Mouse (Mus musculus): ENCODE results near the gene Xndc1.
"Not testable (repeated sequence)": the region's sequence is repeated elsewhere in the genome, so short reads cannot be mapped to it uniquely, and the experiment has no call there.

The Xndc1 gene

DNA sequence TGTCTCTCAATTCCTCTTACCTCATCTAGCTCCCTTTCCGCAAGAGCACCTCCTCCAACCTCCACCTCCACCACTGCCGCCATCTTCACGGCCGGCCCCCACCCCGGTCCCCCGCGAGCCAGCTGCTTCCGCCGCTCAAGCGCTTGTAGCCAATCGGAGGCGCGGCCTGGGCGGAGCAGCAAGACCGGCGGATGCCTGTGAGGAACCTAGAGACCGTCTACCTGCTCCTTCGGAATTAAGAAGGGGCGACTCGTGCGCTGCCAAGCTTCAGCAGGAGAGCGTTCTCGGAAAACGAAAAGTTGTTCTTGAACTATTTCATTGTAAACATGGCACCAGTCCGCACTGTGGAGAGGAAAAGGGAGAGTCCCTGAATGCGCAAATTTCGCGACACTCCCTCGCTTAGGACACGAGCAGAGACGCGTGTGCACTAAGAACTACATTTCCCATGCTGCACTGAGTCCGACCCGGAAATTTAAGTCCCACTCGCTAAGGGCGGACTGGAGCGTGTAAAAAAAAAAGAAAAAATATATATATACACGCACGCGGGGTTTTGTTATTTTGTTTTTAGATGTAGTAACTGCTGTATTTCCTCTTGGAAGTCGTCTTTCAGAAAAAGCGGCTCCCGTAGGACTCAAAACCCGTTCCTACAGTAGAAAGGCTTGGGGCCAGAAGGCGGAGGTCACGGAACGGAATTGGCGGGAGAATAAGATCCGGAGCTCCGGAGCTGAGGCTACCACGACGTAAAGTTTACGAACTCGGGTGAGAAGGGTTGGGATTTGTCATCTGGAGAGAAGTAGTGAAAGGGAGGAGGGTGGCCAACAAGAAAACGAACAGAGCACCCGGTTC is at the start of gene Xndc1, which contains the start of the genes Rnf121 and Xntrpc:
TSS of gene Xndc1 (plus strand) at position 466 of the 846 bp plus-strand sequence.
TSS of gene Rnf121 (minus strand) at position 424 of the 846 bp plus-strand sequence.
TSS of gene Xntrpc (plus strand) at position 668 of the 846 bp plus-strand sequence.
- in situ Hi-C loops (cut with MboI, MseI) = loop anchor here in 1 of 2 experiments (10.0 kb wide), 1 partner anchor 400 kb away; the partner anchor contains the start of gene Clpb

GRCm38 (mm10) chr7:102016936-102017335 is 48.4 kb upstream of the Xndc1 start:
- in situ Hi-C loops (cut with MboI, MseI) = no loop called here

GRCm38 (mm10) chr7:102017452-102017851 is 47.9 kb upstream of the Xndc1 start:
- in situ Hi-C loops (cut with MboI, MseI) = no loop called here

DNA sequence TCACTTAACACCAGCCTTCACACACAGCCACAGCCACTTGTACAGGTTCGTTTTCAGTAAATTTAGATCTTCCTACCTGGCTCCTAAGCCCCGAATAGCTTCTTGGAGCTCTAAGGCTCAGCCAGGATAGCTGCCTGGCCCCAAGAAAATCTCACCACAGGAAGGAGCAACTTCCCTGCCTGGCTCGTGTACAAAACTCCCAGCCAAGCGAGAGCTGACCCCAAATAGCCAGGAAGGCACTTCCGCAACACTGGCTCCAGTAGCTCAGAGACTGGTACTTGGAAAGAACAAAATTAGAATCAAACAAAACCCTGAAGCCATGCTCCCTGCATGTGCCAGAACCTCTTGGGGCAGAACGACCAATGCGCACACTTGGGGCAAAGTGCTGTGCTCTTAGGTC is 47.3 kb upstream of the Xndc1 start:
- in situ Hi-C loops (cut with MboI, MseI) = no loop called here

DNA sequence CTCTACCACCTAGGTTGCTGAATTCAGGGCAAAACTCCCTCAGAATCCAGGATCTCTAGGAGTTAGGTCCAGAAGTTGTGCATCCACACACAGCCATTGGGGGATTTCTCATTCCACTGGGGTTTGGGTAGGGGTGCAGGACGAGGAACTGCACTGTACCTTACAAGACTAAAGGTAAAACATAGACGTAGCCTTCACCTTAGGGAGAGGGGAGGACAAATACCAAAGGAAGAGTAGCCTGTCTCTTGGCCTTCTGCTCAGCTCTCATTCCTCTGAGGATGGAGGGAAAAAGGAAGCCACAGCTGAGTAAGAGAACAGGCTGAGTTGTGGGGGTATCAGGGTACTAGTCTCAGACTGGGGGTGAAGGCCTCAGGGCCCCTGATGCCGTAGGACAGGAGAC is 46.7 kb upstream of the Xndc1 start, which contains the start of gene Il18bp:
TSS of gene Il18bp (minus strand) at position 101 of the 400 bp plus-strand sequence.
- in situ Hi-C loops (cut with MboI, MseI) = no loop called here

DNA sequence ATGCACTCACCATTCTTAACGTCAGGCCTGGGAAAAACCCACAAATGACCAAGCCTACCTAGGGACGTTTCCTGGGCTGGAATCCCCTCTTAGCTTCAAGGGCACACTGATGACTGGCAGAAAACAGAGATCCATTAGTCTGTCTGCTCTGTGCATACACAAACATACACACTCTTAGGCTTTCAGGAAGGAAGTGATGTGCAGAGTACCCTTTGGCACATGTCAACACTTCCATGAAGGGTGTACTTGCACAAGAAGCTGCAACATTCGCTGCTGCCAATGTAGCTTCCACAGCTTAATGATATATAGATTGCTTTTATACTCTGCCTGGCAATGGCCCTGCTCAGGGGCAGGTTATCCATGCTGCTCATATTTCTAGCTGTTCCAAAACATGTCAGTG is 45.9 kb upstream of the Xndc1 start:
- in situ Hi-C loops (cut with MboI, MseI) = no loop called here

GRCm38 (mm10) chr7:102020934-102021333 is 44.4 kb upstream of the Xndc1 start:
- in situ Hi-C loops (cut with MboI, MseI) = not testable (repeated sequence)

DNA sequence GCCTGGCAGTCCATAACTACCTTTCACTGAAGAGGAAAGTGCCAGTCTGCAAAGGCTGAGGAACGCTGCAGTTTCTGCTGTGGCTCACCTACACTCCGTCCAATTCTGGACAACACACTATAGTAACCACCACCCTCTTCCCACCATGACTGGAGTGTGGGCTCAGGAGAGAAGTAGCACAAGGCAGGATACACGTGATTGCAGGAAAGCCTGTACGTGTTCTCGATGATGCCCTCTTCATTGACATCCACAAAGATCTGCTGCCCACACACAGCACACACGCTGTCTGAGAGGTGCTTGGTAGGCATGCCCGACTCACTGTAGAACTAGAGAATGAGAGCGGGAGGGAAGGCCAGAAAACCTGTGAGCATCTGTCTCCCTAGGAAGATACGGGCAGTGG is 41.5 kb upstream of the Xndc1 start:
- in situ Hi-C loops (cut with MboI, MseI) = no loop called here

GRCm38 (mm10) chr7:102025187-102026119 is 39.9 kb upstream of the Xndc1 start:
- in situ Hi-C loops (cut with MboI, MseI) = no loop called here

GRCm38 (mm10) chr7:102034904-102035303 is 30.4 kb upstream of the Xndc1 start:
- in situ Hi-C loops (cut with MboI, MseI) = no loop called here

GRCm38 (mm10) chr7:102035534-102035933 is 29.8 kb upstream of the Xndc1 start:
- in situ Hi-C loops (cut with MboI, MseI) = no loop called here

- in situ Hi-C loops (cut with MboI, MseI) = no loop called here
Measured at GRCm38 (mm10) chr7:102037318-102037717, 28.0 kb upstream of the Xndc1 start.

- in situ Hi-C loops (cut with MboI, MseI) = no loop called here
Measured at GRCm38 (mm10) chr7:102042314-102042713, 23.0 kb upstream of the Xndc1 start.

- in situ Hi-C loops (cut with MboI, MseI) = loop anchor here in 1 of 2 experiments (5.0 kb wide), 1 partner anchor 34 kb away; the partner anchor contains the start of gene Trpc2
Measured at GRCm38 (mm10) chr7:102048524-102048923, 16.8 kb upstream of the Xndc1 start.

- in situ Hi-C loops (cut with MboI, MseI) = loop anchor here in 1 of 2 experiments (10.0 kb wide), 1 partner anchor 397 kb away; the partner anchor contains the start of gene Clpb
Measured at GRCm38 (mm10) chr7:102061353-102061752, 4.0 kb upstream of the Xndc1 start.

DNA sequence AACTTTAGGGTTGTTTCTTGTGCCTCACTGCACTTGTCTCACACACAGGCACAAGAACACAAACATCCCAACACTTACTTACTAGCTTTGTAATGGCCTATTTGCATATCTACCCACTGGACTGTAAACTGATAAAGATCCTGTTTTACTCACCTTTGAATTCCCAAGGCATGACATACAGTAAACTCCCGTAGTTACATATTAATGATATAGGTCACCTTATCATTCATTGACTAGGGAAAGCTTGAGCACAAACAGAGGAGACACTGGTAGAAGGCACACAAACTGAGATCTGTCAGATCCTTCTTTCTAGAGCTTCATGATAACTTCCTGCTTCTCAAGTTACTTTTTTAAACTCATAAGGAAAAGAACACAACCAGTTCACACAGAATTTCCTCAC is 3.1 kb upstream of the Xndc1 start:
- in situ Hi-C loops (cut with MboI, MseI) = loop anchor here in 1 of 2 experiments (10.0 kb wide), 1 partner anchor 397 kb away; the partner anchor contains the start of gene Clpb

- in situ Hi-C loops (cut with MboI, MseI) = loop anchor here in 1 of 2 experiments (10.0 kb wide), 1 partner anchor 399 kb away; the partner anchor contains the start of gene Clpb
Measured at GRCm38 (mm10) chr7:102063891-102064290, 1.4 kb upstream of the Xndc1 start.

DNA sequence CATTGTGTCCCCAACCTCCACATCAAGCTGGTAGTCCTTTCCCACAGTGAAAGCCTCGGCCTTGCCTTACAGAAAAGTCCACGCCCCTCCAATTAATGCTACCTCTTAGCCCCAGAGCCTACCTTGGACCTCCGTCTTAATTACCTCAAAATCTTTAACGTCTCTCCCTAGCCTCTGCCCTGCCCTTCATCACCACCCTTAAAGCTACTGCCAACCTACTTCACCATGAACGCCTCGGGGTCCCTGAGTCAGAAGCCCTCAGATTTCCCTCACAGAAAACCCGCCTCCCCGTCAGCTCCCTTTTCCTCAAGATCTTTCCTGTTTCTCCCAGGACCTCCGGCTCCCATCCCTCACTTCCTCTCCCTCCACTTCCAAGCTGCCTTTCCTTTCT is 661 bp upstream of the Xndc1 start:
- in situ Hi-C loops (cut with MboI, MseI) = loop anchor here in 1 of 2 experiments (10.0 kb wide), 1 partner anchor 400 kb away; the partner anchor contains the start of gene Clpb

- in situ Hi-C loops (cut with MboI, MseI) = loop anchor here in 1 of 2 experiments (10.0 kb wide), 1 partner anchor 402 kb away; the partner anchor contains the start of gene Clpb
Measured at GRCm38 (mm10) chr7:102066363-102066762, 1.1 kb downstream of the Xndc1 start.

- in situ Hi-C loops (cut with MboI, MseI) = no loop called here
Measured at GRCm38 (mm10) chr7:102076714-102077296, 11.5 kb downstream of the Xndc1 start.

DNA sequence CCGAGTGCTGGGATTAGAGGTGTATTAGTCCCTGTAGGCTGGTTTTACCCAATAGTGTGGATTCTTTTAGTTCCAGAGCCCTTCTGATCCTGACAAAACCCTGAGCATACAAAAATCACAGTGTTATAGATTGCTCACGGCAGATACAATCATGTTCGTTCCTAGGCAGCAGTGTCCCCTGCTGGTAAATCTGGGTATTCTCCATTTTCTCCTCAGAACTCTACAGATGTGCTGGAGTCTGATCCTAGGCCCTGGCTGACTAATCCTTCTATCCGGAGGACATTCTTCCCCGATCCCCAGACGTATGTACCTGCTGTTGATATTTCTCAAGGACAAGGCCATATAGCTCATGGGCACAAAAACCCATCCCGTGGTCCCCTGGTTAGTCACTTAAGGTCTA is 13.2 kb downstream of the Xndc1 start:
- in situ Hi-C loops (cut with MboI, MseI) = no loop called here
